Mouse (Mus musculus): ENCODE measurements around the gene Epha1. TPM values are rescaled to one million over a fixed set of nuclear protein-coding genes. Genes with fewer than 3 reads are reported as not detected.

Epha1 gene
- total RNA-seq, 2 experiments from 2014 or later = 0.15 to 0.32 TPM

DNA sequence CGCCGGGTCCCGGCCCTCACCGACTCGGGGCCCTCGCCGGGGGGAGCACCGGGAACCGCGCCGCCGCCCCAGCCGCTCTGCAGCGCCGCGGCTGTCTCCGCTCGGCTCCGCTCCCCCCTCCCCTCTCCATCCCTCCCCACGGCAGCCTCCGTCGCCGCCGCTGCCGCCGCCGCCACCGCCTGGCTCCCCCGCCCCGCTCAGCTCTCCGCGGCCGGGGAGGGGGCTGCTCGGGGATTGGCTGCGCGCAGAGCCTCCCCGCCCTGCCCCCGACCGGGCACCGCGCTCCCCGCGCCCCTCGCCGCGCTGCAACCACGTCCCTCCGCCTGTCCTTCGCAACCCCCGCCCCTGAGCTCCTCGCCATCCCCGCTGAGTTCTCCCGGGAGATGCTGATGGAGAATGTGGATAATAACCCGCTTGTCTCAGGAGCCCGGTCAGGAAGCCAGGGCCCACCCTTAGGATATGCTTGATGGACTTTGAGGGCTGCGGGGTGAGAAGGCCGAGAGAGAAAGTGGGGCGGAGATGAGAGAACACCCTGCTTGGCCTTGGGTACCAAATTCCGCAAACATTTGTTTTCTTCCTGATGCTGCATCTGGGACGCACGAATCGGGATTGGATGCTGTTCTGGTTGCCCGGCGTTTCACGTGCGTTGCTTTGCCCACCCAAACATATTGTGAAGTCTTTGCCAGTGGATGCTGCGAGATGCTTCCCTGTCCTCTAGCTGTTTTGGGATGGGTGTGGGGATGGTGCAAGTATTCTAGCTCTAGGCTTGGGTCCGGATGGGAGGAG lies 48.4 kb downstream of the Epha1 start, which contains the start of gene Fam131b:
TSS of gene Fam131b (minus strand) at position 162 of the 786 bp plus-strand sequence.
- peak; percentile 50 for DNase-seq

DNA sequence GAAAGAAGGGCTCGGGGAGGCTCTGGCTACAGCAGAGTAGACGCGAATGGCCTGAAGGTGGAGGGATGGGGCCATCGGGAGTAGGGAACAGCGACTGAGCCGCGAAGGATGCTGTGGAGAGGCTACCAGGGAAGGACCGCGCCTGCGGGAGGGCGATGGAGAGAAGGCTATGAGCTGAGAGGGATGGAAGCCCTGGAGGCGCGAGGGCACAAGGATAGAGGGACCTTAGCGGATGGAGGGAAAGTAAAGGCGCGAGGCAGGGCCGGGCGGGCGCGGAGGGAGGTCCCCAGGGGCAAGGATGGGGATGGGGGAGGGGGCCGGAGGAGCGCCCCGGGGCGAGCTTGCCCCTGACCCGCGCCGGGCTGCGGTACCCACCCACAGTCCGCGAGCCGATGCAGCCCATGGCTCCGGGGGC lies 49.0 kb downstream of the Epha1 start:
- DNase-seq = no peak

DNA sequence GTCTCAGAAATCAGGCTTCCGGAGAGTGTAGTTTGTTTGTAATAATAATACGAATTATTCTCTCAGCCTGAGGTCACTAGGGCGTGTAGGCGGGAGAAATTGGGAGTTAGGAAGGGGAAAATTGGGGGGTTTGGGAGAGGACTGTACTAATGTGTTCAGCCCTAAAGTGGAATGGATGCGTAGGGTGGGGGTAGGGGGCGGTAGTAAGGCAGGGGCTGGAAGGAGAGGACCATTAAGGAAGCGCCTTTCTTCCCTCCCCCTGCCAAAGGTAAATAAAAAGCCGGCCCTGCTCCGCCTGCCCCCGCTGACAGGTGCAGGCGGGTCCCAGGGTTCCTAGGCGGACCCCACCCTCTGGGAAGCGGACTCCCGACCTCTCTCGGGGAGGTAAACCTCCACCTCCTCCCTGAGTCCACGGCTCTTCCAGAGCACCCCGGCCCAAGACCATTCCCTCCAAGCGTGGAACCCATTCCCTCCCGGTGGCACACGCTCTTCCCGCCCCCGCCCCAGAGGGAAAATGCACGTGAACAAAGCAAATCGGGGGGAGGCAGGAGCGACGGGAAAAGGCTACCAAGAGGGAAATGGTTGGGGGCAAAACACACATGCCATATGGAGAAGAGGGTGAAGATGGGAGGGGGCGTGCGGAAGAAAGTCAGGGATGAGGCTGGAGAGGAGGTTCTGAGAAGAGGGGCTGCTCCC lies 49.5 kb downstream of the Epha1 start:
- no peak for DNase-seq

- no peak for DNase-seq
These were observed 54.8 kb downstream of the Epha1 start for GRCm38 (mm10) chr6:42318293-42318692.

GRCm38 (mm10) chr6:42310427-42311053 lies 62.5 kb downstream of the Epha1 start:
- DNase-seq = no peak

DNA sequence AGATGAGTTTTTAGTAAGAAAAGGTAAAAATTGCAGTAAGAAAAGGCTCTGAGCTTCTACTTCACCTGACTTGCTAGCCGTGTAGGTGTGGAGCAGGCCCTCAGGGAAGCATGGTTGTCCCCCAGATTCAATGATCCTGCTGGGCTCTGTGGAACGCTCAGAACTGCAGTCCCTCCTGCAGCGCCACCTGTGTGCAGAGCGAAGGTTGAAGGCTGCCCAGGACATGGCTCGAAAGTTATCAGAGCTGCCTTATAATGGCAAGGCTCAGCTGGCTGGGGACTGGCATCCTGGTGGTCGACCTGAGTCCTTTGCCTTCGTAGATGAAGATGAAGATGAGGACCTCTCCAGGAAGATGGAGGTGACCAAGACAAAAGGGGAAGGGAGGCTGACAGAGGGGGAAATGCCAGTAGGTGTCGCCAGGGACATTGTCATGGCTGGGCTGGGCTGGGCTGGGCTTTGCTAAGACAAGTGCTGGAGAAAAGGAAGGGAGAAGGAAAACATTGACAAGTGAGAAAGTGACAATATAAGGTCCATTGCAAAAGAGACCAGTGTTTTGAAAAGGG lies 63.2 kb downstream of the Epha1 start:
- DNase-seq = no peak

Other genes starting within 250 kb of the Epha1 start
- not detected for gene Tas2r139, start 232.3 kb downstream of the Epha1 start, total RNA-seq (2021)
- not detected for gene Tas2r144, start 157.9 kb downstream of the Epha1 start, total RNA-seq (2021)
- 10 to 100 TPM; 29.6 to 39.7 TPM for gene Gstk1, start 127.3 kb downstream of the Epha1 start, total RNA-seq (2021)
- not detected for gene Tmem139, start 111.3 kb downstream of the Epha1 start, total RNA-seq (2021)
- 1 to 10 TPM; 5.0 to 5.1 TPM for gene Casp2, start 108.3 kb downstream of the Epha1 start, total RNA-seq (2021)
- gene Clcn1, start 86.6 kb downstream of the Epha1 start, total RNA-seq (2021) = 100 to 1,000 TPM; 105 to 116 TPM
- gene Fam131b, start 48.6 kb downstream of the Epha1 start, total RNA-seq (2021) = under 1 TPM; 0.41 to 0.54 TPM
- gene Zyx, start 23.6 kb downstream of the Epha1 start, total RNA-seq (2021) = 10 to 100 TPM; 28.8 to 32.3 TPM
- gene Tas2r143, start 27.0 kb upstream of the Epha1 start, total RNA-seq (2021) = not detected
- gene Tas2r135, start 32.2 kb upstream of the Epha1 start, total RNA-seq (2021) = not detected
- not detected for gene Tas2r126, start 61.3 kb upstream of the Epha1 start, total RNA-seq (2021)
- not detected for gene Olfr458, start 91.9 kb upstream of the Epha1 start, total RNA-seq (2021)
- gene Olfr457, start 103.1 kb upstream of the Epha1 start, total RNA-seq (2021) = not detected
- not detected for gene Olfr456, start 113.9 kb upstream of the Epha1 start, total RNA-seq (2021)
- not detected for gene Olfr455, start 174.3 kb upstream of the Epha1 start, total RNA-seq (2021)
- gene Tcaf3, start 224.4 kb upstream of the Epha1 start, total RNA-seq (2021) = not detected